Mouse (Mus musculus) lung, adult 2 months (tissue): ENCODE measurements at regions not wholly inside any gene's neighbourhood (a gene's known extent, or its start where the extent isn't known, plus 50 kb on each side); places are given as distances from the start of the nearest gene placed in this dataset.

Experiments used
- CTCF ChIP-seq: fragments of 200-500 bp; IDR thresholded peaks from 2 replicates; pipeline ENCODE4 v1.5.1; 2011; ENCODE audit warnings: mild to moderate bottlenecking, low read length, control low read depth; ENCODE audit not compliant: insufficient read depth
- POLR2A ChIP-seq: fragments of 200-500 bp; IDR thresholded peaks from 2 replicates; pipeline ENCODE4 v1.6.1; 2011; ENCODE audit warnings: low read depth, mild to moderate bottlenecking, control low read depth, low read length, borderline replicate concordance; ENCODE audit errors: extremely low read depth

DNA sequence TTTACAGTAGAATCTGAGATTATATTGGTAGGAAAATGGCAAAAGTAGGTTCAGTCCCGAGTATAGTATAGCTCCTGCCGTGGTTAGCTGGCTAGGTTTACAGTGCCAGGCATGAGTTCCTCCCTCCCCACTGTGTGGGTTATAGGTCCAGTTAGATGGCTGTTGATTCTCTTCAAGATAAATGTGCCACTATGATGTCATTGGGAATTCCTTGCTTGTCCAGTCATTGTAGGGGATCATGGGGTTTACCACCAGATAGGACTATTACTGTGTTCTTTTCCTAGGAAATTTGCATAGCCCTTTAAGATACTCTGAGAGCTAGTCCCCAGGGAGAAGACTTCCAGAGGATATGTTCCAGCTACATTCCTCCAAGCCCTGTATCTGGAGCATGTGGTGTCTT is 119.2 kb upstream of the Itga4 start:
- no peak for TF ChIP-seq CTCF
- TF ChIP-seq POLR2A, result no peak
